Mouse (Mus musculus) gastrocnemius, postnatal 25 days (tissue): ENCODE measurements at regions not wholly inside any gene's neighbourhood (a gene's known extent, or its start where the extent isn't known, plus 50 kb on each side); places are given as distances from the start of the nearest gene placed in this dataset.

Experiments used
- DNase-seq: peaks from one replicate; pipeline ENCODE4 v3.0.0; 2022

GRCm38 (mm10) chr10:67819534-67819933 is 92.9 kb downstream of the Zfp365 start:
- no peak for DNase-seq

- no peak for DNase-seq
Measured at GRCm38 (mm10) chr10:67813901-67814300, 98.6 kb downstream of the Zfp365 start.

- DNase-seq, result no peak
Measured at GRCm38 (mm10) chr10:67805131-67805530, 107.3 kb downstream of the Zfp365 start.

- no peak for DNase-seq
Measured at GRCm38 (mm10) chr10:67804637-67805036, 107.8 kb downstream of the Zfp365 start.

GRCm38 (mm10) chr10:67802156-67802555 is 110.3 kb downstream of the Zfp365 start:
- no peak for DNase-seq

GRCm38 (mm10) chr10:67801619-67802018 is 110.8 kb downstream of the Zfp365 start:
- no peak for DNase-seq

GRCm38 (mm10) chr10:67798991-67799390 is 113.5 kb downstream of the Zfp365 start:
- DNase-seq, result no peak

- DNase-seq, result no peak
Measured at GRCm38 (mm10) chr10:67793206-67793605, 119.3 kb downstream of the Zfp365 start.

- DNase-seq, result no peak
Measured at GRCm38 (mm10) chr10:67789651-67790050, 122.8 kb downstream of the Zfp365 start.

GRCm38 (mm10) chr10:67788116-67788515 is 124.3 kb downstream of the Zfp365 start:
- DNase-seq, result no peak

- DNase-seq, result peak; percentile 31
Measured at GRCm38 (mm10) chr10:67785563-67785962, 126.9 kb downstream of the Zfp365 start.

- DNase-seq, result no peak
Measured at GRCm38 (mm10) chr10:67778341-67778740, 134.1 kb downstream of the Zfp365 start.

- no peak for DNase-seq
Measured at GRCm38 (mm10) chr10:67777721-67778120, 134.7 kb downstream of the Zfp365 start.

GRCm38 (mm10) chr10:67776851-67777250 is 135.6 kb downstream of the Zfp365 start:
- peak; percentile 21 for DNase-seq

GRCm38 (mm10) chr10:67771796-67772195 is 140.7 kb downstream of the Zfp365 start:
- DNase-seq, result no peak

- no peak for DNase-seq
Measured at GRCm38 (mm10) chr10:67766099-67766498, 146.4 kb downstream of the Zfp365 start.

- peak; percentile 34 for DNase-seq
Measured at GRCm38 (mm10) chr10:67760424-67760823, 152.0 kb downstream of the Zfp365 start.

GRCm38 (mm10) chr10:67748121-67748520 is 164.3 kb downstream of the Zfp365 start:
- DNase-seq, result no peak

- no peak for DNase-seq
Measured at GRCm38 (mm10) chr10:67747461-67747860, 165.0 kb downstream of the Zfp365 start.

- no peak for DNase-seq
Measured at GRCm38 (mm10) chr10:67746140-67746539, 166.3 kb downstream of the Zfp365 start.

GRCm38 (mm10) chr10:67743561-67743960 is 168.9 kb downstream of the Zfp365 start:
- no peak for DNase-seq

GRCm38 (mm10) chr10:67742824-67743223 is 169.6 kb downstream of the Zfp365 start:
- no peak for DNase-seq

- peak; percentile 11 for DNase-seq
Measured at GRCm38 (mm10) chr10:67742305-67742704, 170.2 kb downstream of the Zfp365 start.

GRCm38 (mm10) chr10:67739199-67739598 is 173.3 kb downstream of the Zfp365 start:
- no peak for DNase-seq

GRCm38 (mm10) chr10:67736636-67737035 is 175.8 kb downstream of the Zfp365 start:
- DNase-seq, result no peak
